Mouse (Mus musculus) brain, embryonic 14.5 days (tissue): Measurements from ENCODE around the gene Rps29. TPM values are rescaled to one million over a fixed set of nuclear protein-coding genes. Genes with fewer than 3 reads are reported as not detected.

Source experiments
- DNase-seq: peaks from one replicate; pipeline ENCODE4 v3.0.0-alpha.2; 2011; ENCODE audit warnings: low read depth
- CTCF ChIP-seq: fragments of 200-500 bp; IDR thresholded peaks from 2 replicates; pipeline ENCODE4 v1.5.1; 2012; ENCODE audit warnings: inconsistent platforms, mild to moderate bottlenecking, moderate library complexity, borderline replicate concordance; ENCODE audit not compliant: insufficient read depth, insufficient read length; ENCODE audit errors: extremely low read depth
- POLR2A ChIP-seq: fragments of 200-500 bp; IDR thresholded peaks from 2 replicates; pipeline ENCODE4 v1.6.1; 2012; ENCODE audit warnings: mild to moderate bottlenecking, inconsistent platforms, borderline replicate concordance; ENCODE audit not compliant: poor library complexity, insufficient read depth, insufficient read length, severe bottlenecking; ENCODE audit errors: extremely low read depth
- polyA plus RNA-seq: library from polyadenylated mRNA; depleted of rRNA; stranded (reverse); fragments of >200 nt; gene quantifications from 2 replicates; pipeline ENCODE4 v1.2.3, GENCODE M21; 2012; rRNA removed

Gene Rps29
- polyA plus RNA-seq, 1 experiment: 1,659 TPM

GRCm38 (mm10) chr12:69147166-69147735 lies 11.7 kb downstream of the Rps29 start:
- TF ChIP-seq POLR2A (no peak), CTCF (no peak)
- DNase-seq: no peak

GRCm38 (mm10) chr12:69143460-69143859 lies 15.5 kb downstream of the Rps29 start:
- DNase-seq: no peak
- TF ChIP-seq POLR2A (no peak), CTCF (no peak)

GRCm38 (mm10) chr12:69139841-69140240 lies 19.1 kb downstream of the Rps29 start:
- TF ChIP-seq CTCF: no peak
- no peak for TF ChIP-seq POLR2A
- DNase-seq: no peak

GRCm38 (mm10) chr12:69139201-69139600 lies 19.8 kb downstream of the Rps29 start:
- no peak for TF ChIP-seq CTCF
- TF ChIP-seq POLR2A: no peak
- no peak for DNase-seq

- peak; percentile 73 for DNase-seq
- TF ChIP-seq POLR2A (no peak), CTCF (peak; percentile 88)
Measured at GRCm38 (mm10) chr12:69131981-69132380, 27.0 kb downstream of the Rps29 start.

- no peak for DNase-seq
- TF ChIP-seq CTCF (no peak), POLR2A (no peak)
Measured at GRCm38 (mm10) chr12:69131267-69131666, 27.7 kb downstream of the Rps29 start.

GRCm38 (mm10) chr12:69130486-69130885 lies 28.5 kb downstream of the Rps29 start:
- TF ChIP-seq POLR2A (no peak), CTCF (no peak)
- DNase-seq: no peak

GRCm38 (mm10) chr12:69129634-69130310 lies 29.2 kb downstream of the Rps29 start:
- peak; percentile 9 for DNase-seq
- TF ChIP-seq POLR2A (no peak), CTCF (no peak)

GRCm38 (mm10) chr12:69127626-69128025 lies 31.4 kb downstream of the Rps29 start:
- TF ChIP-seq POLR2A (no peak), CTCF (no peak)
- DNase-seq: no peak

- DNase-seq: no peak
- TF ChIP-seq POLR2A (no peak), CTCF (peak; percentile 41; the same call in 1 of the 2 replicates)
Measured at GRCm38 (mm10) chr12:69127170-69127569, 31.8 kb downstream of the Rps29 start.

- no peak for TF ChIP-seq CTCF
Measured at GRCm38 (mm10) chr12:69125066-69125465, 33.9 kb downstream of the Rps29 start.

GRCm38 (mm10) chr12:69122801-69123200 lies 36.2 kb downstream of the Rps29 start:
- DNase-seq: no peak
- TF ChIP-seq CTCF: no peak
- TF ChIP-seq POLR2A: no peak

More at GRCm38 (mm10) chr12:69125066-69125465, 33.9 kb downstream of the Rps29 start:
- DNase-seq: no peak

- no peak for DNase-seq
- TF ChIP-seq POLR2A (no peak), CTCF (no peak)
Measured at GRCm38 (mm10) chr12:69119908-69120307, 39.1 kb downstream of the Rps29 start.

Other genes starting within 250 kb of the Rps29 start
- 4.9 and 11.2 TPM in 2 replicates for gene Lrr1, start 9.6 kb upstream of the Rps29 start, polyA plus RNA-seq
- gene Rpl36al, start 24.9 kb upstream of the Rps29 start, polyA plus RNA-seq: 318 and 320 TPM in 2 replicates
- gene Mgat2, start 25.0 kb upstream of the Rps29 start, polyA plus RNA-seq: 16.1 and 19.9 TPM in 2 replicates
- gene Gm49383, start 37.9 kb upstream of the Rps29 start, polyA plus RNA-seq: 4.1 and 5.7 TPM in 2 replicates
- gene Dnaaf2, start 39.2 kb upstream of the Rps29 start, polyA plus RNA-seq: 4.6 and 5.7 TPM in 2 replicates
- 5.1 and 5.5 TPM in 2 replicates for gene Gm49384, start 45.1 kb upstream of the Rps29 start, polyA plus RNA-seq
- 7.8 and 14.5 TPM in 2 replicates for gene Pole2, start 69.0 kb upstream of the Rps29 start, polyA plus RNA-seq
- gene Klhdc1, start 82.0 kb upstream of the Rps29 start, polyA plus RNA-seq: 4.9 and 5.3 TPM in 2 replicates
- 206 and 232 TPM in 2 replicates for gene Klhdc2, start 137.5 kb upstream of the Rps29 start, polyA plus RNA-seq
- gene Nemf, start 198.0 kb upstream of the Rps29 start, polyA plus RNA-seq: 31.3 and 35.9 TPM in 2 replicates
- 67.8 and 72.2 TPM in 2 replicates for gene Arf6, start 213.0 kb upstream of the Rps29 start, polyA plus RNA-seq
- gene Gm9887, start 213.3 kb upstream of the Rps29 start, polyA plus RNA-seq: 0.36 and 0.39 TPM in 2 replicates